Mouse (Mus musculus): ENCODE results near the gene Gli1.

Gene Gli1

DNA sequence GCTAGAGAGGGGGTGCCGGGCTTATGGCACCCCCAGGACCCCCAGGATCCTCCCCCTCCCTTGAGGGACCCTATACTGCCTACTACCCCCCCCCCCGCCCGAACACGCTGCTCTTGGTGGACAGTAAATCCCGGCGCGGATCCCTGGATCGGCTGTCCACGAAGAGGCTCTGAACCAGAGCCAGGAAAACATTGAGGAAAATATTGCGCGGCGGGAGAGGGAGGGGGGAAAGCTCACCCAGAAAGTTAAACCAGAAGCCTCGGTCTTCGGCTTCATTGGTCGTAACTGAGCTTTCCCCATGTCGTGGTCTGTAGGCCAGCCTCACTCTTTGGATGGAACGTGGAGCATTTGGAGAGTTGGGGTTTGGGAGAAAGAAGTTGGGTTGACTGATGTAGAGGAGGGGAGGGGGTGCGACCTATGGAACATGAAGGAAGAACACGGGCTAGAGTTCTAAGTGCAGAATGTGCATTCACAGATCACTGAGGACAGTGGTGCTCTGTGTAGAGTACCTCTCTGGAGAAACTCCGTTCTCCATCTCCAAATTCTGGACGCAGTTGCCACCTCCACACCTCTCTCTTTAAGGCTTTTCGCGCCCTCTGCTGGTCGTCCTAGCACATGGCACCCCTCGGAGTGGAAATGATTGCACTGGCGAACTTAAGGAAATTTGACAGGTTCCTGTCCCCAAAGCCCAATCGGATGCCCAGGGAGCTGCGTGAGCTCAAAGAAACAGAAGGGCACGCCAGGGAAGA is at the start of gene Gli1:
Gene Gli1 (minus strand): TSS at position 84 of the 749 bp plus-strand sequence.
- DNase-seq (ENCODE audit: low spot score in 2 of 2) = peak; percentile 66 to 82

DNA sequence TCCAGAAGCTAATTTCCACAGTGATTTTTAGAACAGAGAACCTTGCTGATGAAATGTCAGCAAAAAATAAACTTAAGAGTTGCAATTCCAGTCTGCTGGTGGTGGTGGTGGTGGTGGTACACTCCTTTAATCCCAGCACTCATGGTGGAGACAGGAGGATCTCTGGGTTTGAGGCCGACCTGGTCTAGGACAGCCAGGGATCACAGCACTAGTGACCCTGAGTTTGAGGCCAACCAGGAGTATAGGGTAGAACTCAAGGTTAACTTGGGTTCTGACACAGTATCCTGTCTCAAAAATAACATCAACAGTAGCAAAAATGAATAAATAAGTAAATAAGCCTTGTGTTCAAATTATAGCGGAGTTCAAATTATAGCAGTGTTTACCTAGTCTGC is 40.0 kb upstream of the Gli1 start:
- no peak for DNase-seq (ENCODE audit: low spot score in 2 of 2)

DNA sequence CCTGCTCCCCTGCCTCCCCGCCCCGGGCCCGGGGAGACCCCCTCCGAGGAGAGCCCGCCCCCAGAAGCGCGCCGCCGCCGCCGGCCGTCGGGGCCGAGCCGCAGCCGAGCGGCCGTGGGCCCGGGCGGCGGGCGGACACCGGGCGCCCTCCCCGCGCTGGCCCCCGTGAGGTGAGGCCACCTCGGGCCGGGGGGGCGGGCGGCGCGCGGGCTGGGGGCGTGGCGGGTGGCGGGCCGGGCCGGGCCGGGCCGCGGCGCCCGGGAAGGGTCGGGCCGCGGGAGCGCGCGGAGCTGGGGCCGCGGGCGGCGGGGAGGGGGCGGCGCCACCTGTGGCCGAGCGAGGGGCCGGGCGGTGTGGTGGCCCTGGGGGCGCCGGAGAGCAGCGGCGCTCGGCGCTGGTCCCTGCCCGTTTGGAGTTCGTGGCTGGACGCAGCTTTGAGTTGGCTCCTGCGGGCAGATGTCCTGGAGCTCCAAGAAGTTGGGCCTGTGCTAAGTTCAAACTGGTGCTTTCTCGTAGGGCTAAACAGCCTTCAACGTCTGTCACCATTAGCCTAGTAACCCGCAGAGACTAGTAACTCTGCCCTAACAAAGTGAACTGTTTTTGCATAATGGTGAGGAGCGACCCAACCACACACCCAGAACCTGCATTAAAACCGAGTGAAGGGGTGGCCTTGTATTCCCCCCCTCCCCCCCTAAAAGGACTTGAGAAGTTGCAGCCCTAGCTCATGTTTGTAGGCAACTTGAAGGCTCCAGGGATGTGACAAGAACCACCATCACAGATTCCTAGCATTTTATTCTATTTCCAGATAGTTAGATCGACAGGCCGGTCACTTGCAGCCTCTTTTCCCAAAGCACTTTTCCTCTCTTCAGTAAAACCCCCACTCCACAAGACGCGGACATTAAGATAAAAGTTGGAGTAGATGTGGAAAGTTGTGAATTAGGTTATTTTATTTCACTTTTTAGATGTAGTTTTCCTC is 39.3 kb upstream of the Gli1 start:
- peak; percentile 51 to 67 for DNase-seq (ENCODE audit: low spot score in 2 of 2)

DNA sequence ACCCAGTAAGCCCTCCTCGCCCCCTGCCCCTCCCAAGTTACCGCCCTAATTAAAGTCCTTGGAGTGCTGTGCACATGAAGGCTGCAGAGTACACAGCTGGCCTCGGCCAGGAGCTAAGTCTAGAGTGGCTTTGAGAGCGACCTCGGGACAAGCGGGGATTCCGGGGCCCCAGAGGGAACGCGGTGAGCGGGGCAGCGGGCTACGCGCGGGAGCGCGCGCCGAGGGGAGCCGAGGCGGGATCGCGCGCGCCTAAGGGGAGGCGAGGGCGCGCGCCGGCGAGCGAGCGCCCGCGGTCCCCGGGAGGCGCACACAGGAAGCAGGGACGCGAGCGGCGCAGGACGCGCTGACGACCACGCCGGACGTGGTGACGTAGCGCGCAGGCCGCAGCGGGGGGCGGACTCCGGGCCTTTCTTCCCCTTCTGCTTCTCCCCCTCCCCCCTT is 38.5 kb upstream of the Gli1 start, which contains the start of gene R3hdm2:
Gene R3hdm2 (plus strand): TSS at position 77 of the 441 bp plus-strand sequence.
- DNase-seq (ENCODE audit: low spot score in 2 of 2) = peak; percentile 88 to 90

DNA sequence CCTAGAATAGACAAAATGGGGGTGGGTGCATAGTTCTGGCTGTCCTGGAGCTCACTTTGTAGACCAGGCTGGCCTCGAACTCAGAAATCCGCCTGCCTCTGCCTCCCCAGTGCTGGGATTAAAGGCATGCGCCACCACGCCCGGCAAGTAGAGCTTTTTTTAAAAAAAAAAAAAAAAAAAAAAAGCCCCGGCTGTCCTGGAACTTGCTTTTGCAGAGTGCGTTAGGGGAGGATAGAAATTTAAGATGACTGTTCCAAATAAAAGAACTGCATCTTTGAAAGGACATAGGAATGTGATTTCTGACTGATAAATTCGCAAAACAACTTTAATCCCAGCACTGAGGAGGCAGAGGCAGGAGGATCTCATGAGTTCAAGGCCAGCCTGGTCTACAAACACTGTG is 37.9 kb upstream of the Gli1 start:
- DNase-seq (ENCODE audit: low spot score in 2 of 2) = no peak

DNA sequence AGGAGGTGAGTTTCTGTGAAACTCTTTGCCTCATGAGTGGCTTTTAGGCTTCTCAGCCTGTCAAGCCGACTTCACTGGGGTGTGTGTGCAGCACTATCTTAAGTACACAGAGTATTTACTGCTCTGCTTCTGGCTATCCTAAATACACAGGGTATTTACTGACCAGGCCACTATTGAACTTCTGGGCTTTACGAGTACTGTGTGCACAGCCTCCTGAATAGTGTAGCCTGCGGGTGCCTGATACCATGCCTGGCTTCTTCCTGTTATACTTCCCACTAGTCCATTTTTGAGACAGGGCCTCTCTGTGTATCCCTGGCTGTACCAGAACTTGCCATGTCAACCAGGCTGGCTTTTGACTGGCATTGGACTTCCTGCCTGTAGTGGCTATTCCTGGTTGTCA is 35.9 kb upstream of the Gli1 start:
- no peak for DNase-seq (ENCODE audit: low spot score in 2 of 2)

DNA sequence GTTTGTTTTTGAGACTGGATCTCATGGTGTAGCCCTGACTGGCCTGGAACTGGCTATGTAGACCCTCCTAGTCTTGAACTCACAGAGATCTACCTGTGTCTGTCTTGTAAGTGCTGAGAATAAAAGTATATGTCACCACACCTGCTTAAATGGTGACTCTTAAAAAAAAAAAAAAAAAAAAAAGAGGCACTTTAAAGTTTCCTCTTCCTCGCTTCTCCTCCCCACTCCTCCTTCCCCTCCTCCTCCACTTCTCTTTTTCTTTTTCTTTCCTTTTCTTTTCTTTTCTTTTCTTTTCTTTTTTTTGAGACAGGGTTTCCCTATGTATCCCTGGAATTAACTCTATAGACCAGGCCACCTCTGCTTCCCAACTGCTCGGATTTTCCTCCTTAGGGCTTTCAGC is 29.2 kb upstream of the Gli1 start:
- no peak for DNase-seq (ENCODE audit: low spot score in 2 of 2)

DNA sequence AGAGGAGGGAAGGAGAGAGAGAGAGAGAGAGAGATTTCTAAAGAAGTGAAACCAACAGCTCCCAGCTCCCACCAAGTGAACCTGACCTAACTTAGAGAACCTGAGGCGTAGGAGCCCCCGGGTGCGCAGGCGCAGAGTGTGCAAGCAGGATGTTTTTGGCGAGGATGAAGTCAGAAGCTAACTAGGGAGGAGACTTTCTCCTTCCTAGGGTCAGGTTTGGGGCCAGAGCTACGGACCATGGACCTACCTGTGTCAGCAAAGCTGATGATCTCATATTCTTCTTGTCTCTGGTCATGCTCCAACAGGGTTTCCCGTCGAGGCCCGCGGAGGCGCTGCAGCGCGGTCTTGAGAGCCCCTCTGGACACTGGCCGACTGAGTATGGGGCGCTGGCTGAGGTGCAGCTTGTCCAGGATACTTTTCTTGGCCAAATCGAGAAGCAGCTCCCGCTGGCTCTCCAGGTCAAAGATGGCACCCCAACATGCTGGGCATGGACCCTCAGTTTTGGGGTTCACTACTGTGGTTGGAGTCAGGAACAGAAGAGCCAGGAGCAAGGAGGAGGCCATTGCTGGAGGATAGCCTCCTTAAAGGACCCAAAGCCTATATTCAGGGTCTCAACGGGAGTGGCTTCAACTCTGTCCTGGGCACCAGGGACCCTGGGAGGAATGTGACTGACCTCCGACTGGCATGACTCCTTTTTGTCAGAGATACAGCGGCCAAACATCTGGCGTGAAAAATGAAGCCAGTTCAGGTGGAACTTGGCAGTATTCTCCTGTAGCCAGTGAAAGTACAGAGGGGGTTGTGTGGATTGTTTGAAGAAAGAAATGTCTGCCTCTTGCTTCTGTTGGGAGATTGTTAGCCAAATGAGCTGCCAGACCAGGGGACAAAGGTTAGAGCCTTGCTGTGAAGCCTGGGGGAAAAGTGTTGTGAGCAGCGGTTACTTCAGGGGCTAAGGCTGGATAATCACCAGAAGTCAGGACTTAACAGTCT is 28.4 kb upstream of the Gli1 start, which contains the start of gene Inhbc:
Gene Inhbc (minus strand): TSS at position 598 of the 987 bp plus-strand sequence.
- DNase-seq (ENCODE audit: low spot score in 2 of 2) = no peak

DNA sequence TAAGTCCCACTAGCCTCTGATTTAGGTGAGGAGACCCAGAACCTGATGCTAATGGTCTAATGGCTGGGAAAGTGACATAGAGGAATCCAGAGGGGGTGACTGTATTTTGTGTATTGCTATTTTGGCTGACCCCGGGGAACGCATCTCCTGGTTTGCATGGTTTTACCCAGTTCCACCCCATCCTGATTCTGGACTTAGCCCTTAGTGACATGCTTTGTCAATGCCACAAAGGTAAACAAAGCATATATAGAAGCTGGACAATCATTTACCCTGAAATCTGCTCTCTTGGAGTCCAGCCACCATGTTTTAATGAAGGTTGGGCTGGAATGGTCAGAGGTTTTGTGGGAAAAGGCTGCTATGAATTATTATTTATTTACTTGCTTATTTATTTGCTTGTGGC is 26.5 kb upstream of the Gli1 start:
- no peak for DNase-seq (ENCODE audit: low spot score in 2 of 2)

DNA sequence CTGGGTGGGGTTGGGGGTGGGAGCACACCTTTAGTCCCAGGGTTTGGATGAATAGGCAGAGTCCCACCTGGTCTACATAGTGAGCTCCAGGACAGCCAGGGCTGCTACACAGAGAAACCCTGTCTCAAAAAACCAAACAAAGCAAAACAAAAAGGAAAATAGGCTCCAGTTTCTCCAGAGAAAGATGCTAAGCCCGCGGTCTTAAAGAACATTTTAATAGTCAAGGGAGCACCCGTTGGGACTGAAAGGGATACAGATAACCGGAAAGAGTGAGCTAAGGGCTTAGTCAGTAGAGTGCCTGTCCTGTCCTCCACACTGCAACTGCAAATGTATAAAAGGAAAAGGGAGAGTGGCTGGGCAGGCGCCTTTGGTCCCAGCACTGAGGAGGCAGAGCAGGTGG is 25.3 kb upstream of the Gli1 start:
- no peak for DNase-seq (ENCODE audit: low spot score in 2 of 2)

DNA sequence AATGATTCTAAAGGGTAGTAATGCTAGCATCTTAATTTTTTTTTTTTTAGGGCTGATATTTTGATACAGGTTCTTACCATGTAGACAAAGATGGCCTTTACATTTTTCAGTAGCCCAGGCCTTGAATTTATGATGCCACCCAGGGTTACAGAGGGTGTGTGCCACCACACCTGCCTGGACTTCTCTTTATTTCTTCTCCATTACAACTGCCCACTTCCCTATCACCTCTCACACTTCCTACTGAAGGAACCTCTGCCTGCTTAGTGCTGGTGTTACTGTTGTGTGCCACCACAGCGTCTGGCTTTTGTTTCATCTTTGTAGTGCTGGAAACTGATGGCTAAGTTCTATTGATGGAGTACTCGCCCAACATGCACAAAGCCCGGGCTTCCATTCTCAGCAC is 18.9 kb upstream of the Gli1 start:
- DNase-seq (ENCODE audit: low spot score in 2 of 2) = no peak

DNA sequence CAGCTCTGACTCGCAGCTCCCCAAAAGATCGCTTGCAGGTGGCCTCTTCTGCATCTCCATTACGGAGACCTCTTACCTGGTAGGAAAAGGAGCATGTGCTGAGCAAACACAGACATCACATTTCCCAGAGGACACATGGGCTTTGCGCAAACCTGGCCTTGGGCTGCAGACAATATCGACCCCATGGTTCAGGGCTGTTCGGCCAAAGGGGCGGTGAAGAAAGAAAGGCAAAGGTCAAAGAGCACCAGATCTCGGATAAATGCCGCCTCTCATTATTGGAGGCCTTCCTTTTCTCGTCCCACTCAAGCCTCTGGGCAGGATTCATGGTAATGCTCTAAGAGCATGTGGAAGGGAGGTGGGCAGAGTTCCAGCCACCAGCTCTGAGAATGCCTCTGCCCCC is 13.6 kb upstream of the Gli1 start:
- DNase-seq (ENCODE audit: low spot score in 2 of 2) = no peak

DNA sequence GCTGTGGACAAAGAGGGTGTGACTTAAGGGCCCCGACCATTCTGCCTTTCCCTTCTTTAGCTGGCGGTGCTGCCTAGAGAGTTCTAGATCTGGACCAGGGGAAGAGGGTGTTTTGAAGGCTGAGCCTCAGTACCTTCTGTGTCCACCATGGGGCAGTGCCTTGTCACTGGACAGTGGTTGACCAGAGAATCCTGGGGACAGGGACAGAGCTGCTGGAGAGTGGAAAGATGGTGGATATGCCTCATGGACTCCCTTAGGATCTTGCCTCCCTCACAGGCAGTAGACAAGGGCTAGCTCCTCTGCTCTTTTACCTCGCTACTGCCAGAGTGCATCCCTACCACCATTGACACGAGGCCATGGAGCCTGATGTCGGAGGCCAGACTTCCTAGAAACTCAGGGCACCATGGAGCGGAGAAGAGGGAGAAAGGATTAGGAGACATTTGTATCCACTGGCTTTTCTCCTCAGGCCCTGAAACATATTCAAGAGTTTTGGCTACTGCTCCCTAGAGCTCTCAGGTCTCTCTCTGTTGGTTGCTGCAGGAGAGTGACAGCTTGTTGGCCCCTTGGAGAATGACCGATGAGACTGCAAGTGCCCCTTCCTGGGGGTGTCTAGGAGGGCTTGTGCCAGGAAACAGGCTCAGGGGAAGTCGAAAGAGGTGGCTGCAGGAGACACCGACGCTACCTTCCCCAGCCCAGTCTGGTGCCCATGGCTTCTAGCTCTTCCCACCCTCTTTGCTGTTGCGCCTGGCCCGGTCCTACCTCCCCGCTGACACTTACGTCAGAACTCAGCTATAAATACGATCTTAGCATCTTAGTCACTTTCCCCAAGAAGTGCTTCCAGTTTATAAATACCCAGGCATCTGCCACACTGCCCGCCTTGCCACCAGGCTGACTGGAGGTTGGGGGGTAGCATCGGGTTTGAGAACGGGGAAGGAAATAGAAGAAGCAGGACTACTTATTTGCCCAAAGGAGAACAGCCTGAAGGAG is 12.4 kb upstream of the Gli1 start, which contains the start of gene Inhbe:
Gene Inhbe (minus strand): TSS at position 503 of the 987 bp plus-strand sequence.
- DNase-seq (ENCODE audit: low spot score in 2 of 2) = peak; percentile 37 to 55

DNA sequence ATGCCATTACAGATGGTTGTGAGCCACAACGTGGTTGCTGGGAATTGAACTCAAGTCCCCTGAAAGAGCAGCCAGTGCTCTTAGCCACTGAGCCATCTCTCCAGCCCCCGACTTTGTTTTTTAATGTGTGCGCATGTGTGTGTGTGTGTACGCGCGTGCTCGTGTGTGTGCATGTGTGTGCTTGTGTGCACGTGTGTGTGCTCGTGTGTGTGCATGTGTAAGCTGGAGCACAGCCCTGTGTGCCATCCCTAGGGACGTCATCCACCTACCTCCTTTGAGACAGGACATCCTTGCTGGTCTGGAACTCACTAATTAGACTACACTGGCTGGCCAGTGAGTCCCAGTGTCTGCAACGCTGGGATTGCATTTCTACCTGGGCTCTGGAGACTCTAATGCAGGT is 11.0 kb upstream of the Gli1 start:
- DNase-seq (ENCODE audit: low spot score in 2 of 2) = no peak

DNA sequence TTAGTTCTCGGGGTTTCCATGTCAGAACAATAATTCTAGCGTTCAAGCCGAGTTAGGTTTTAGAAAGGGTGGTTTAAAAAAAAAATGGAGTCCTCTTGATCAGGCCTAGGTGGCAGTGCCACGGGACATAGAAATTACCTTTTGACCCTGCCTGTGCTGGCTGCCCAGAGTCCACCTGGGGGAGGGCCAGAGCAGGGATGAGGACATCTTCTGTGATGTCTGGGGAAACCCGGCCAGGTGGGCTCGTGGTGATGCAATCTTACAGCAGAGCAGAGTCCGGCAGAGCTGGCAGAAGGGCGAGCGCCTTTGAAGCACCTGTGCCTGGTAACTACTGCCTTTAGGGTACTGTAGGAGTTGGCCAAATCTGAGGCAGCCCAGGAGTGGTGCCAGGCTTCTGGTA is 10.4 kb upstream of the Gli1 start:
- DNase-seq (ENCODE audit: low spot score in 2 of 2) = no peak

DNA sequence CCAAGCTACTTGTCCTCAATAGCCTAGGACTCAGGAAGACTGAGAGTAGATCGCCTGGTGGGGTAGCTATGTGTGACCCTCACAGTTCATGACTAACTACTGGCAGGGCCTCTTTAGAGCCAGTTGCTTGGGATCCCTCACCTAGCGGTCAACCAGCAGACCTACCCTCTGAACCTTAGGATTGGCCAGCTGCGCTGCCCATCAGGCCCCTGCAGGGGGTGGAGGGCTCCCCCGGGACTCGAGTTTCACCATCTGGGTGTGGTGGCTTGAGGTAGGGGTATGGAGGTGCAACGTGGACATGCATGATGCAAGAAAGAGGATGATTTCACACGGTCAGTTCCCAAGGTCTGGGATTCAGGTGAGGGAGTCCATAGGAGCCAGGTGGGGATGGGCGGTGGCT is 9.9 kb upstream of the Gli1 start:
- no peak for DNase-seq (ENCODE audit: low spot score in 2 of 2)

DNA sequence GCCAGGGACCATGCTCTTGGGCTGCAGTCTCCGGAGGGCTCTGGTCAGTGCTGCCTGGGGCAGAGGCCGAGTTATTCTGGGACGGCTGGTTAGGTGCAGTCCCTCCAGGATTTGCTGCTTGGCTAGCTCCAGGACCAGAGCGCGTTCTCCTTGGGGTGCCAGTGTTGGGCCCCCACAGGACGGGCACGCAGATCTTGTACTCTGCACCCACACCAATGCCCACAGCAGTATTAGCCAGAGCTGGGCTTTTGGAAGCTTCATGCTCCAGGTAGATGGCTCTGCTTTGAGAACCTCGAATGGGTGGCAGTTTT is 9.5 kb upstream of the Gli1 start:
- no peak for DNase-seq (ENCODE audit: low spot score in 2 of 2)

DNA sequence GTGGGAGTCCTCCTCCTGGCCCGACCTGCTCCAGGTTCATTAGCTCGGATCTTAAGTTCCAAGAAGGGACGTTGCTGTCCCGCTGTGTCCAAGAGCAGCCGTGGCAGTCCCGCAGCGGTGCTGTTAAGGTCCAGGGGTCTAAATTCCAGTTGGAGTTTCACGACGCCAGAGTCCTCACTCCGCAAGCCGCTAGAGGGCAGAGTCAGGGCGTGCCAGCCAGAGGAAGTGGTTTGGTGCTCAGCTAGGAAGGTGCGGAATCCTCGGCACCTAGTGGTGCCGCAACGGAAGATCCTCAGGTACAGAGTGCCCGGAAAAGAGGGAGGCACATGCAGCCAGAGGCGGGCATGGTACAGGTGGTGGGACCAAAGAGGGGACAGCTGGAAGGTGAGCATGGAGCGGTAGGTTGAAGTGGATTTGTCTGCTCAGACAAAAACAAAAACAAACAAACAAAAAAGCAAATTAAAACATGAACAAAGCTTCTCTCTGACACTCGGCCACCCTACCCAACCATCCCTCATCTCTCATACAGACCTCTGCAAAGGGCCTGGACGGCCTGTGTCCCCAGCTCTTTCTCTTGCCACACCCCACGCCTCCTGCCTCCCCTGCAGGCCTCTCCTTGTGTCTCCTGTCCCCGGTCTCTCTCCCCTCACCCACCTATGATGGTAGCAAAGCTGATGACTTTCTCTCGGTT is 9.0 kb upstream of the Gli1 start:
- peak in 1 of 2 experiments; percentile 44 for DNase-seq (ENCODE audit: low spot score in 2 of 2)

DNA sequence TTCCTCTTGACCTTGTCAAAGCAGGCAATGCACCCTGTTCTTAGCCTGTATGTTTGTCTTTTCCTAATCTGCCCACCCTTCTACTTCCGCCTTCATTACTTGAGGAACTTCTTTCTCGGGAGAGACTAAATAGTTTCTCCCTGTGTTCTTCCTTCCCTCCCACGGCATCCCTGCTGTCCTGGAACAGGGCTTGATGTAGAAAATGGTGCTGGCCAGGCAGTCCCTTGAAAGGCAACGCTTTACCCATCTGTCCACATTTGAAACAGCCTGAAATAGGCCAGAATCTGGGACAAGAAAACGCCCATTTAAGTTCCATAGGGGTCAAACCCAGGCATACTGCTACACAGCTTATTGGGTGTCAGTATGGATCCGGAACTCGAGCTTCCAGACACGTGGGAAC is 8.0 kb upstream of the Gli1 start:
- no peak for DNase-seq (ENCODE audit: low spot score in 2 of 2)

DNA sequence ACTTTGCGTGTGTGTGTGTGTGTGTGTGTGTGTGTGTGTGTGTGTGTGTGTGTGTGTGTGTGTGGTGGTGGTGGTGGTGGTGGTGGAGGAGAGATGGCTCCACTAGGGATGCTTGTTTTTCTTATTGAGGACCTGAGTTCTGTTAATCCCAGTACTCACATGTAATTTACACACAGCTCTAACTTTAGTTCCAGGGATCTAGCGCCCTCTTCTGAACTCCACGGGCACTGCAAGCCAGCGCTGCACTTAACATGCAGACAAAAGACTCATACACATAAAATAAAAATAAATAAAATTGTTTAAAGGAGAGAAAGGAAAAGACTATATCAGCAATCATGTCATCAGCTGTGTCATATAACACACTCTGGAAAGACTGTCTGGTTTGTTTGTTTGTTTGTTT is 7.2 kb upstream of the Gli1 start:
- no peak for DNase-seq (ENCODE audit: low spot score in 2 of 2)
